Mouse (Mus musculus) bone marrow, adult 2 months (tissue): ENCODE data around the gene Lbp. TPM values are rescaled to one million over a fixed set of nuclear protein-coding genes. Genes with fewer than 3 reads are reported as not detected.
A peak's percentile ranks its signal among the peaks of the same experiment; 100 is the strongest.

Source experiments
- H3K27ac ChIP-seq: fragments of 200-500 bp; 2 replicates; pipeline ENCODE4 v1.5.1; 2012; ENCODE audit warnings: low read depth, mild to moderate bottlenecking, control low read depth, inconsistent platforms, low read length; ENCODE audit not compliant: control insufficient read depth, poor library complexity, insufficient read depth
- H3K4me1 ChIP-seq: fragments of 200-500 bp; 2 replicates; pipeline ENCODE4 v1.6.1; 2011; ENCODE audit warnings: low read length; ENCODE audit not compliant: control insufficient read depth, insufficient read depth
- H3K4me3 ChIP-seq: fragments of 200-500 bp; replicated peaks from 2 replicates; pipeline ENCODE3; 2011; ENCODE audit warnings: mild to moderate bottlenecking, low read depth, low read length, control low read depth; ENCODE audit not compliant: control insufficient read depth
- CTCF ChIP-seq: fragments of 200-500 bp; IDR thresholded peaks from 2 replicates; pipeline ENCODE4 v1.5.1; 2011; ENCODE audit warnings: low read length, control low read depth; ENCODE audit not compliant: control insufficient read depth, insufficient read depth
- POLR2A ChIP-seq: fragments of 200-500 bp; IDR thresholded peaks from 2 replicates; pipeline ENCODE4 v1.6.1; 2011; ENCODE audit warnings: low read depth, mild to moderate bottlenecking, control low read depth, low read length, borderline replicate concordance; ENCODE audit not compliant: control insufficient read depth
- WGBS: fragments of 180-500 bp; shearing (Covaris S2); methylation state at CpG from one replicate; pipeline ENCODE4 v1.1.7; 2018; 5-methylcytosine and 5-hydroxymethylcytosine counted together
- polyA plus RNA-seq: library from polyadenylated mRNA; stranded (reverse); fragments of >200 nt; gene quantifications from 2 replicates; pipeline ENCODE4 v1.2.4, GENCODE M21; 2011; ENCODE audit warnings: low replicate concordance; ENCODE audit not compliant: missing spikeins, insufficient read depth, insufficient read length

Lbp gene
- polyA plus RNA-seq: 14.8 and 23.0 TPM in 2 replicates

GRCm38 (mm10) chr2:158305948-158306695, at the start of gene Lbp:
Gene Lbp, plus strand, starts transcription at chr2:158306493.
- H3K4me1 ChIP-seq: peaks cover 5% of the 10 kb centered on the region; the same call in 1 of the 2 replicates
- WGBS: 10% methylated on average over 13 of the region's 13 CpGs
- H3K4me3 ChIP-seq: peak within 1 kb of the TSS; percentile 68
- TF ChIP-seq CTCF (no peak), POLR2A (peak; percentile 40; the same call in 1 of the 2 replicates)
- H3K27ac ChIP-seq: peak within 1 kb of the TSS; percentile 65

GRCm38 (mm10) chr2:158256894-158257293, 49.4 kb upstream of the Lbp start:
- 44% methylated on average over 5 of the region's 5 CpGs for WGBS
- H3K27ac ChIP-seq: no peak overlapping the region
- H3K4me3 ChIP-seq: no peak overlapping the region
- TF ChIP-seq POLR2A (no peak), CTCF (no peak)
- H3K4me1 ChIP-seq: peaks cover 4% of the 10 kb centered on the region

GRCm38 (mm10) chr2:158258005-158258418, 48.3 kb upstream of the Lbp start, which contains the start of gene Bpi:
Gene Bpi, plus strand, starts transcription at chr2:158258094.
- Histone ChIP-seq H3K4me1 (peaks cover 4% of the 10 kb centered on the region), H3K4me3 (peak within 1 kb of the TSS; percentile 6), H3K27ac (peak within 1 kb of the TSS; percentile 55)
- TF ChIP-seq POLR2A (no peak), CTCF (no peak)
- 0% methylated on average over 18 of the region's 18 CpGs for WGBS

GRCm38 (mm10) chr2:158258781-158259180, 47.5 kb upstream of the Lbp start:
- Histone ChIP-seq H3K4me1 (peaks cover 4% of the 10 kb centered on the region), H3K4me3 (no peak overlapping the region), H3K27ac (no peak overlapping the region)
- WGBS: 28% methylated on average over 12 of the region's 12 CpGs
- TF ChIP-seq CTCF (peak; percentile 75), POLR2A (no peak)

GRCm38 (mm10) chr2:158259498-158259897, 46.8 kb upstream of the Lbp start:
- WGBS: 74% methylated on average over 8 of the region's 8 CpGs
- peaks cover 4% of the 10 kb centered on the region for H3K4me1 ChIP-seq
- TF ChIP-seq POLR2A: no peak
- TF ChIP-seq CTCF: no peak
- H3K27ac ChIP-seq: no peak overlapping the region
- H3K4me3 ChIP-seq: no peak overlapping the region

GRCm38 (mm10) chr2:158264877-158265276, 41.4 kb upstream of the Lbp start:
- no peak overlapping the region for H3K4me3 ChIP-seq
- TF ChIP-seq CTCF (no peak), POLR2A (no peak)
- no peak overlapping the region for H3K27ac ChIP-seq
- no peaks in the 10 kb centered on the region for H3K4me1 ChIP-seq
- 46% methylated on average over 3 of the region's 3 CpGs for WGBS

- H3K4me3 ChIP-seq: no peak overlapping the region
- 88% methylated on average over 8 of the region's 8 CpGs for WGBS
Measured at GRCm38 (mm10) chr2:158270017-158270416, 36.3 kb upstream of the Lbp start.

GRCm38 (mm10) chr2:158273646-158274045, 32.6 kb upstream of the Lbp start:
- H3K4me1 ChIP-seq: no peaks in the 10 kb centered on the region
- WGBS: 7% methylated on average over 2 of the region's 2 CpGs
- no peak overlapping the region for H3K4me3 ChIP-seq
- no peak overlapping the region for H3K27ac ChIP-seq
- TF ChIP-seq POLR2A (no peak), CTCF (no peak)

More at GRCm38 (mm10) chr2:158270017-158270416, 36.3 kb upstream of the Lbp start:
- H3K27ac ChIP-seq: no peak overlapping the region
- TF ChIP-seq POLR2A (no peak), CTCF (no peak)
- no peaks in the 10 kb centered on the region for H3K4me1 ChIP-seq
